Mouse (Mus musculus) stomach, embryonic 16.5 days (tissue): ENCODE measurements at regions not wholly inside any gene's neighbourhood (a gene's known extent, or its start where the extent isn't known, plus 50 kb on each side); places are given as distances from the start of the nearest gene placed in this dataset.

Experiments used
- ATAC-seq: fragments of 200-750 bp; cut with Nextera tagmentation; 2 replicates; pipeline ENCODE4 v1.8.0; 2017; ENCODE audit warnings: moderate number of reproducible peaks, moderate TSS enrichment; ENCODE audit not compliant: insufficient read depth, low FRiP score
- H3K27ac ChIP-seq: fragments of 300-500 bp; sonication (generic); 2 replicates; pipeline ENCODE4 v1.5.1; 2014; ENCODE audit warnings: low read length
- H3K27me3 ChIP-seq: fragments of 300-500 bp; sonication (generic); 2 replicates; pipeline ENCODE4 v1.6.1; 2014; ENCODE audit warnings: low read length, control low read depth, mixed read lengths; ENCODE audit not compliant: control insufficient read depth, insufficient read depth
- H3K36me3 ChIP-seq: fragments of 300-500 bp; sonication (generic); 2 replicates; pipeline ENCODE4 v1.6.1; 2014; ENCODE audit warnings: low read length; ENCODE audit not compliant: control insufficient read depth, insufficient read depth
- H3K4me1 ChIP-seq: fragments of 300-500 bp; sonication (generic); 2 replicates; pipeline ENCODE4 v1.6.1; 2014; ENCODE audit warnings: low read length, control low read depth, mixed read lengths; ENCODE audit not compliant: control insufficient read depth, insufficient read depth
- H3K4me2 ChIP-seq: fragments of 300-500 bp; sonication (generic); 2 replicates; pipeline ENCODE4 v1.6.1; 2014; ENCODE audit warnings: low read depth, low read length, mixed read lengths
- H3K4me3 ChIP-seq: fragments of 300-500 bp; sonication (generic); replicated peaks from 2 replicates; pipeline ENCODE4 v1.5.1; 2014; ENCODE audit warnings: mild to moderate bottlenecking, low read length
- H3K9ac ChIP-seq: fragments of 300-500 bp; sonication (generic); 2 replicates; pipeline ENCODE4 v1.6.1; 2014; ENCODE audit warnings: low read length
- H3K9me3 ChIP-seq: fragments of 300-500 bp; sonication (generic); replicated peaks from 2 replicates; pipeline ENCODE4 v1.6.1; 2016; ENCODE audit warnings: low read length, control low read depth; ENCODE audit not compliant: control insufficient read depth
- WGBS: fragments of 180-500 bp; shearing (Covaris S2); extraction: QIAGEN DNeasy Blood & Tissue Kit; methylation state at CpG from one replicate; pipeline ENCODE4 v1.1.7; 2014; 5-methylcytosine and 5-hydroxymethylcytosine counted together

- Histone ChIP-seq H3K27ac (peak overlapping the region; percentile 55; the same call in 1 of the 2 replicates), H3K36me3 (no peaks in the 10 kb centered on the region), H3K4me1 (no peaks in the 10 kb centered on the region), H3K27me3 (no peaks in the 10 kb centered on the region), H3K9ac (no peak overlapping the region), H3K4me3 (no peak overlapping the region), H3K9me3 (no peaks in the 10 kb centered on the region), H3K4me2 (no peak overlapping the region)
- ATAC-seq = no peak
- 87% methylated on average over 13 of the region's 13 CpGs for WGBS
Measured at GRCm38 (mm10) chr2:137808401-137809230, 447.7 kb upstream of the Btbd3 start.

- 68% methylated on average over 5 of the region's 5 CpGs for WGBS
- H3K4me2 ChIP-seq = no peak overlapping the region
- H3K27me3 ChIP-seq = no peaks in the 10 kb centered on the region
- no peaks in the 10 kb centered on the region for H3K4me1 ChIP-seq
- ATAC-seq = no peak
- H3K36me3 ChIP-seq = no peaks in the 10 kb centered on the region
- H3K9me3 ChIP-seq = no peaks in the 10 kb centered on the region
- no peak overlapping the region for H3K4me3 ChIP-seq
- no peak overlapping the region; the same call in 1 of the 2 replicates for H3K27ac ChIP-seq
- no peak overlapping the region for H3K9ac ChIP-seq
Measured at GRCm38 (mm10) chr2:137807594-137808295, 448.6 kb upstream of the Btbd3 start.

- H3K27ac ChIP-seq = no peak overlapping the region
- no peaks in the 10 kb centered on the region for H3K36me3 ChIP-seq
- H3K4me1 ChIP-seq = no peaks in the 10 kb centered on the region
- H3K4me3 ChIP-seq = no peak overlapping the region
- 46% methylated on average over 2 of the region's 2 CpGs for WGBS
- H3K4me2 ChIP-seq = no peak overlapping the region
- H3K9ac ChIP-seq = no peak overlapping the region
- H3K27me3 ChIP-seq = no peaks in the 10 kb centered on the region
- no peak for ATAC-seq
- H3K9me3 ChIP-seq = no peaks in the 10 kb centered on the region
Measured at GRCm38 (mm10) chr2:137794841-137795240, 461.5 kb upstream of the Btbd3 start.

GRCm38 (mm10) chr2:137784091-137784490 lies 472.3 kb upstream of the Btbd3 start:
- H3K4me1 ChIP-seq = no peaks in the 10 kb centered on the region
- H3K27ac ChIP-seq = no peak overlapping the region
- no peaks in the 10 kb centered on the region for H3K9me3 ChIP-seq
- ATAC-seq = no peak
- no peaks in the 10 kb centered on the region for H3K27me3 ChIP-seq
- H3K4me2 ChIP-seq = no peak overlapping the region
- H3K9ac ChIP-seq = no peak overlapping the region
- WGBS = 82% methylated on average over 6 of the region's 6 CpGs
- no peak overlapping the region for H3K4me3 ChIP-seq
- H3K36me3 ChIP-seq = no peaks in the 10 kb centered on the region

- H3K9me3 ChIP-seq = no peaks in the 10 kb centered on the region
- H3K4me3 ChIP-seq = no peak overlapping the region
- H3K36me3 ChIP-seq = no peaks in the 10 kb centered on the region
- H3K27me3 ChIP-seq = no peaks in the 10 kb centered on the region
- WGBS = 79% methylated on average over 3 of the region's 3 CpGs
- no peaks in the 10 kb centered on the region for H3K4me1 ChIP-seq
- H3K4me2 ChIP-seq = no peak overlapping the region
- ATAC-seq = no peak
- H3K27ac ChIP-seq = no peak overlapping the region
- no peak overlapping the region for H3K9ac ChIP-seq
Measured at GRCm38 (mm10) chr2:137777430-137777829, 478.9 kb upstream of the Btbd3 start.

- Histone ChIP-seq H3K36me3 (no peaks in the 10 kb centered on the region), H3K9me3 (no peaks in the 10 kb centered on the region), H3K27ac (no peak overlapping the region), H3K9ac (no peak overlapping the region), H3K4me3 (no peak overlapping the region), H3K4me2 (no peak overlapping the region), H3K27me3 (no peaks in the 10 kb centered on the region), H3K4me1 (no peaks in the 10 kb centered on the region)
- ATAC-seq = no peak
Measured at GRCm38 (mm10) chr2:137764785-137765184, 491.6 kb upstream of the Btbd3 start.

GRCm38 (mm10) chr2:137759455-137759854 lies 496.9 kb upstream of the Btbd3 start:
- Histone ChIP-seq H3K9me3 (no peaks in the 10 kb centered on the region), H3K27ac (no peak overlapping the region)
- 57% methylated on average over 2 of the region's 2 CpGs for WGBS

GRCm38 (mm10) chr2:137758389-137758788 lies 498.0 kb upstream of the Btbd3 start:
- Histone ChIP-seq H3K4me1 (peaks cover 12% of the 10 kb centered on the region), H3K4me2 (no peak overlapping the region), H3K9ac (no peak overlapping the region), H3K27ac (no peak overlapping the region), H3K36me3 (no peaks in the 10 kb centered on the region), H3K27me3 (no peaks in the 10 kb centered on the region), H3K4me3 (no peak overlapping the region), H3K9me3 (no peaks in the 10 kb centered on the region)
- no peak for ATAC-seq
- 74% methylated on average over 4 of the region's 4 CpGs for WGBS

More at GRCm38 (mm10) chr2:137759455-137759854, 496.9 kb upstream of the Btbd3 start:
- H3K27me3 ChIP-seq = no peaks in the 10 kb centered on the region
- ATAC-seq = no peak
- H3K4me3 ChIP-seq = no peak overlapping the region
- H3K4me1 ChIP-seq = peaks cover 12% of the 10 kb centered on the region
- H3K36me3 ChIP-seq = no peaks in the 10 kb centered on the region
- no peak overlapping the region for H3K9ac ChIP-seq
- no peak overlapping the region for H3K4me2 ChIP-seq
